ENCODE assay signal across 8 mouse cellular contexts in genomic region chr11:106122736-106123135, GRCm38 (mm10). TPM values are rescaled to one million over a fixed set of nuclear protein-coding genes. Genes with fewer than 3 reads are reported as not detected.
DNase-seq lines count a peak whose midpoint lies in the region; ATAC-seq lines count a peak whose summit lies in the region.
"Had no signal": no experiment of that assay in that cellular context is flagged by ENCODE, and none has a peak within 500 bp of the region (broad histone marks: within the 10 kb centered on the region; RNA-seq: fewer than 3 reads in every experiment).

No protein-coding gene starts in this region.

- DNase-seq in adrenal gland, postnatal 14 days = peak; percentile 14
- DNase-seq in kidney, adult 18-20 months = peak; percentile 4
- DNase-seq in lung, postnatal 4 days = peak; percentile 57 to 59
- DNase-seq in thymus, postnatal 36 days = peak; percentile 16 to 38
- DNase-seq in cerebellum, postnatal 10 days = no peak
- no peak for DNase-seq in layer of hippocampus, adult 9-10 months (ENCODE audit: low spot score)

- peak; percentile 79 for ATAC-seq in CD4-positive, CD25-positive, alpha-beta regulatory T cell, adult 4 months

RNA-seq across cellular contexts. Expression of gene Gm10840, which starts 37.9 kb away (rescaled TPM):
- not detected for polyA plus RNA-seq in CD4-positive, CD25-positive, alpha-beta regulatory T cell, adult 4 months (2017; shearing (Covaris generic))
- not detected in 2 replicates for total RNA-seq in adrenal gland, postnatal 14 days (2021)
- polyA plus RNA-seq: embryonic facial prominence, embryonic 12.5 days had no signal

RNA-seq across cellular contexts. Expression of gene Limd2, which starts 37.9 kb away (rescaled TPM):
- 100 to 1,000 TPM; 597 to 715 TPM for polyA plus RNA-seq in CD4-positive, CD25-positive, alpha-beta regulatory T cell, adult 4 months (2017; shearing (Covaris generic))
- total RNA-seq in adrenal gland, postnatal 14 days (2021) = 21.1 and 59.4 TPM in 2 replicates

RNA-seq across cellular contexts. Expression of gene Map3k3, which starts 38.3 kb away (rescaled TPM):
- polyA plus RNA-seq in CD4-positive, CD25-positive, alpha-beta regulatory T cell, adult 4 months (2017; shearing (Covaris generic)) = 10 to 100 TPM; 30.1 to 37.1 TPM
- 41.6 and 55.1 TPM in 2 replicates for total RNA-seq in adrenal gland, postnatal 14 days (2021)

RNA-seq across cellular contexts. Expression of gene Taco1, which starts 56.9 kb away (rescaled TPM):
- 10 to 100 TPM in 1 of 2 experiments, 1 to 10 TPM in 1; 7.4 to 18.0 TPM for polyA plus RNA-seq in CD4-positive, CD25-positive, alpha-beta regulatory T cell, adult 4 months (2017; shearing (Covaris generic))
- total RNA-seq in adrenal gland, postnatal 14 days (2021) = 41.4 and 47.1 TPM in 2 replicates

Comparison
In these comparisons a context has a peak if more than half of its experiments do, and no peak if none do; other contexts are left out.
1. DNase-seq: peak in adrenal gland, postnatal 14 days (single experiment), kidney, adult 18-20 months (single experiment), lung, postnatal 4 days (2 of 2) and thymus, postnatal 36 days (2 of 2); none in cerebellum, postnatal 10 days (0 of 2) and layer of hippocampus, adult 9-10 months (single experiment).